Mouse (Mus musculus): ENCODE results near the gene Zfp661.

DNA sequence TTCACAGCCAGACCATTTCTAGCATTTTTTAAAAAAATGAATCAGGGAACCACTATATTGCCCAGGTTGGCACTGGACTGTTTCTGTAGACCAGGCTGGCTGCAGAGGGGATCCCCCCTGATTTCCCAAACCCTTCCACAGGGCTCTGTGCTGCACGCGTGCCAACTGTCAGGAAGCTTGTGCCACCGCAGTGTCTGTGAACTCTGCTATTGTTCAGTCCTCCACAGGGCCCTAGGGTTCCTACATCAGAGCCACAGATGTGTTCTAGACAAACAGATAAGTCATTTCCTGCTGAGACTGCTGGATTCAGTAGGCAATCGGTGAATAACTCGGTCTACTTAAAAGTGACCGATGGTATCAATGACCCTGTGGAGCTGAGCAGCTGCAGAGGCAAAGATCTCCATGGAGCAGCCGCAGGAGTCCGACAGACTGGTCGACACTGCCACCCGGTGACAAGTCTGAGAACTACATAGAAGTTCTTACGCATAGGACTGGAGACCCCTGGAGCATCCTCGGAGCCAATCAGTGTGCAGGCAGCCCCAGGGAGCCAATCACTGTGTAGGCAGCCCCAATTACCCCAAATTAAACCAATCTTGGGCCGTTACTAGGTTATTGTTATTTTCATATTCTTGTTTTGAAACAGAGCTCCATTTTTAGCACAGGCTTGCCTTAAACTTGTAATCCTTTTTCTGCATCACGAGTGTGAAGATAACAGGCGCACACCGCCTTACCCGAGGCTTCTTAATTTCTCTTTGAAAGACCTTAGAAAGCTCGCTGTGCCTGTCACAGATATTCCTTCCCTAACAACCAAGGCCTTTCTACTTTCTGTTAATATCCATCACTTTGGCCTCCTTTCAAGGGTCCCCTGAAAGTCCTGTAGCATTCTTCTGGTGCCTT is 27.6 kb downstream of the Zfp661 start:
- TF ChIP-seq CTCF (IDR thresholded peaks at IDR 0.05; ENCODE audit: low read depth, low read length) (peak; percentile 86), POLR2A (IDR thresholded peaks at IDR 0.05; ENCODE audit: extremely low read depth, insufficient read depth, low read length) (no peak)

Data from liver, adult 2 months (tissue).